Mouse (Mus musculus) layer of hippocampus, adult 11-12 months (tissue): ENCODE results near the gene Pld5.

Experiments
- DNase-seq: peaks from one replicate; pipeline ENCODE4 v3.0.0; 2022; ENCODE audit warnings: low spot score

The Pld5 gene

GRCm38 (mm10) chr1:176167114-176167513 lies 108.0 kb downstream of the Pld5 start:
- DNase-seq = no peak

DNA sequence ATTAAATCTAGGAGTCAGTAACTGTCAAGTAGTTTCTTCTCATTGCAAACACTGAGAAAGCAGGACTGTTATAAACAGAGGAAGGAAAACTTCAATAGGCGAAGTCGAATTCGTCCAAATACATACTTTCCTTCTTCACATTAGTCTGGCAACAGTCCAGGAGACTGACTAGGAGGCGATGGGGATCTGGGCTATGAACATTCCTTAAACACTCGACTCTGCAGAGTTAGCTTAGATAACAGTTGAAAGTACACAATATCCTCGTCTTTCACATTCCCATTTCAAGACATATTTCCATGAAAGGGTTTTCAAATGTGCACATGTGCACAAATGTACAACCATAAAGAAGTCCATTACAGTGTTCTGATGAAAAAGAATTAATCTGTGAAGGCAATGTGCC lies 129.8 kb downstream of the Pld5 start:
- DNase-seq = no peak

GRCm38 (mm10) chr1:176134379-176134778 lies 140.7 kb downstream of the Pld5 start:
- DNase-seq = no peak

DNA sequence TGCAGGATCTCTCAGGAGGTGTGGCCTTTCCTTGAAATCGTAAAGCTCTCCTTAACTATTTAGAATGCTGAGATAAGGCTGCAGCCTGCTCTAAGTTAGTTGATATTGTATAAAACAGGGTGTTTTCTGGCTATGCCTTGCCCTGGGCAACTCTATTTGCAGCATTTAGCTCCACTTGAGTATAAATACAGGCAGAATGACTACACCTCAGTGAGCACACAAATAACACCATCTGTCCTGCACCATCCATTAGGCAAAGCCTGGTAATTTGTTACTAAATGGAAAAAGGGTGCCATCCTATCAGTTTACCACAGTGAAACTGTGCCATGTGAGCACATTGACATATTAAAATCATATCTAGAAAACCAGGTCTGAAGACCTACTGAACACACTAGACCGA lies 149.3 kb downstream of the Pld5 start:
- DNase-seq = no peak

- no peak for DNase-seq
Measured at GRCm38 (mm10) chr1:176124441-176124840, 150.7 kb downstream of the Pld5 start.

- DNase-seq = no peak
Measured at GRCm38 (mm10) chr1:176123781-176124180, 151.3 kb downstream of the Pld5 start.

GRCm38 (mm10) chr1:176115604-176116003 lies 159.5 kb downstream of the Pld5 start:
- no peak for DNase-seq

- DNase-seq = peak; percentile 40
Measured at GRCm38 (mm10) chr1:176098685-176099320, 176.3 kb downstream of the Pld5 start.

GRCm38 (mm10) chr1:176092119-176092518 lies 183.0 kb downstream of the Pld5 start:
- DNase-seq = no peak

- no peak for DNase-seq
Measured at GRCm38 (mm10) chr1:176089382-176089781, 185.7 kb downstream of the Pld5 start.

DNA sequence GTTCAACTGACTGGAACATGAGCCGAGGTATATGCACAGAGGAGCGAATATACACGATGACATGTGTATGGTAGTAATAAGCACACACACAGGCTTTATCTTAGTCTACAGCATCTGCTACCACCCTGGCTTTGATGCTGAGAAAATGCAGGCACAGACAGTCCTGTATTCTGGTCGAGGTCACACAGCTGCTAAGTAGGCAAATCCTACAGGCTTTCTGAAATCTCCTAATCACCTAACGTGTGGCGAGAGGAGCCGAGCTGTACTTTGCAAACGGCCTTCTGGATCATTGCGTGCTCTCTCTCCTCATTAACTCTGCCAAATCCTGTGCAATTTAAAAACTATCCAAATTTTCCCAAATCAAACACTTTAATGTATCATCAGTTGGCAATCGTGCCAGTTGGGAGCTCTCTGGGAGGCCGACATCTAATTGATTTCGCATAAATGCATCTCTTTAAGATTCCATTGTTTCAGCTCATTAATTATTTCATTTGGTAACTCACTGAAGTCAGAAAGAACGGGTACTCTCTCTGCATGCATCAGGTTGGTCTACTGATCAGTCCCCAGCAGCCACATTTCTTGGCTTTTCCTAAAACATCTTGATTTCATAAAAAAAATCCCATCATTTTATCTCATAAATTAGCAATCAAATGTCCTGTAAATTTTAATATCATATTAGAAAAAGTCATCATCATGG lies 189.0 kb downstream of the Pld5 start:
- no peak for DNase-seq

DNA sequence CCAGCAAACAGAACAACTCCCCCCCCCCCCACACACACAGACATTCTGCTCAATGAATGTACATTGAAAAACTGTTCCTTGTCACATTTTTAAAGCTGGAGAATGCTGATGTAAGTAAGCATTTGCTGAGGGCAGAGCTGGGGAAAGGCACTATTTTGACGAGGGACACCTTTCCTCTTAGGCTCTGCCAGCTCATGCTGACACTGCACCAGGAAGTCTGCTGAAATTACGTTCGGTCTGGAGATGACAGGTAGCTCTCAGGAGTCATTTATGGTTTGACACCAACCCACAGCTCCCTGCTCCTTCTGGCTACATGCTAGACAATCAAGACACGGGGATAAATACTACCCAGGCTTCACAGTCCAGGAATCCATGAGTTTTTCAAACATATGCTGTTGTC lies 192.8 kb downstream of the Pld5 start:
- DNase-seq = no peak

- no peak for DNase-seq
Measured at GRCm38 (mm10) chr1:176080969-176081368, 194.1 kb downstream of the Pld5 start.

- DNase-seq = no peak
Measured at GRCm38 (mm10) chr1:176078410-176078809, 196.7 kb downstream of the Pld5 start.

DNA sequence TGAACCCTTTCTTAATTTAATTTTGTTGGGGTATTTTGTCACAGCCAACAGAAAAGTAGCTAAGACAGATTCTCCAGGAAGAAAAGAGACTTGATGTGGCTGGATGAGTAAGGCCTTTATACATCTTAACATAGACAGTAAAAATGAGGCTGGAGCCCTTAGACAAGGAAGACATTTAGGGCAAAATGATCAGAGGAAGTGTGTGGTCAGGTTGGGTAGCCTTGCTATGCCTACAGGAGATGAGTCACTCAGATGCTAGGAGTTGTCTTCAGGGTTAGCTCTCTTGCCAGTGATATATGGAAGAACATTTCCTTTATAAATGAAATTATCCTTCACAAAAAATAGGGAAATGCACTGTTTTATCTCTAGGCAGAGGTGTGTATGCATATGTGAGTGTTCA lies 198.3 kb downstream of the Pld5 start:
- no peak for DNase-seq

GRCm38 (mm10) chr1:176075810-176076209 lies 199.3 kb downstream of the Pld5 start:
- DNase-seq = no peak

DNA sequence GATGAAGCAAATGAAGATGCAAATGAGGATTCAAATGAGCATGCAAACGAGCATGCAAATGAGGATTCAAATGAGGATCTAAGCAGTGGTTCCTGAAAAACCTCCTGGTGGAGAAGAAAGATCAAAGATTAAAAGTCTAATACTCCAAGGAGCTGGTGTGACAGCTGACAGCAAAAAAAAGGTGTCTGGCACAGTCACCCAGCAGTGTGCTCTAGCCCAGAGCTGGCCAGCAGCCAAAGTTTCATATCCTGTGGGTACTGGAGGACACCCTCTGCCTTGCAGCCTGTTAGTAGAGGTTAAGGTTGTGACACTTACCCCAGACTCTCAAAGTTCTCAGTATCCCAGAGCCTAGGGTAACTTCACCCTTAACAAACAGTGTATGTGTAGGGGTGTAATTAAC lies 199.7 kb downstream of the Pld5 start:
- peak; percentile 21 for DNase-seq

DNA sequence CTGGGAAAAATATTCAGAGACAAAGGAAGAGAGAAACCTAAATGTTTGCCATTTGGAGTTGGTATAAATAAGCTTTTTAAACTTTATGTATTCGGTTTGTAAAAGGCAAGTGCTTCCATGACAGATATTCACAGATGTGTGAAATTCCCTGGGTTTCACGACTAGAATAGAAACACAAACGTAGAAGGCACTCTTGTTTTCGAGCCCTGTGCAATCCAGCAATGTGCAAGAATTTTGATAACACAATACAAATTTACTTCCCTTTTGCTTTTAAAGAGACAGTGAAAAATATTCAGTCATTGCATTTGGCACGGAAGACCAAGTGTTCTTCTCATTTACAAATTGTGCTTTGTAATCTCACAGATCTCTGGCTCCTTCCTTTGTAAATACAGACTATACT lies 200.6 kb downstream of the Pld5 start:
- DNase-seq = no peak

- no peak for DNase-seq
Measured at GRCm38 (mm10) chr1:176065281-176065680, 209.8 kb downstream of the Pld5 start.

DNA sequence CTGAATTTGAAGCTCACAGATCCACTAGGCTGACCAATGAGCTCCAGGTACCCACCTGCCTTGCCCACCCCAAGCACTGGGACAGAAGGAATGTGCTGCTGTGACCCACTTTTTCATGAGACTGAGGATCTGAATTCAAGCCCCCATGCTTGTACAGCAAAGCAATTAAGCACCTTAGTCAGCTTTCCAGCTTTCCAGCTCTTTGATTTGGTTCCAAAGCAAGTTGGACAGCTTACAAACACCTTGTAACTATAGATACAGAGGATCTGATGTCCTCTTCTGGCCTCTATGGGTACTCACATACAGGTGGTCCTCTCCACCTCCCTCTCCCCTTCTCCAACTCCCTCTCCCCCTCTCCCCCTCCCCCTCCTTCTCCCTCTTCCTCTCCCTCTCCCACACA lies 210.6 kb downstream of the Pld5 start:
- DNase-seq = no peak

DNA sequence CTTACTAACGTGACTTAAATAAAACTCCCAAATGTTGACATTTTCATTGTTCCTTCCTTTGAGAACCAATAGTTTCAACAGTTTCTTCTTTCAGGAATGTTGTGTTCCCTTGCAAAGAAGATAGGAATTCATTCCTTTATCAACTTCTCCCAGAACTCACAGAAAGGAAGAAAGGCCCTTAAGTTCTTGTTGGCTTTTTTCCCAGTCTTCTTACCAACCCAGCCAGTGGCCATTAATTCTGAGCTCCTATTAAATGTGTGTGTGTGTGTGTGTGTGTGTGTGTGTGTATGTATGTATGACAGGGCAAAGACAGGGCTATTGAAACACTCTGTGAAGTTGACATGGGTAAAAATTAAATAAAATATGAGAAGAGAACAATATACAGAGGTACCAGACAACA lies 221.5 kb downstream of the Pld5 start:
- no peak for DNase-seq

DNA sequence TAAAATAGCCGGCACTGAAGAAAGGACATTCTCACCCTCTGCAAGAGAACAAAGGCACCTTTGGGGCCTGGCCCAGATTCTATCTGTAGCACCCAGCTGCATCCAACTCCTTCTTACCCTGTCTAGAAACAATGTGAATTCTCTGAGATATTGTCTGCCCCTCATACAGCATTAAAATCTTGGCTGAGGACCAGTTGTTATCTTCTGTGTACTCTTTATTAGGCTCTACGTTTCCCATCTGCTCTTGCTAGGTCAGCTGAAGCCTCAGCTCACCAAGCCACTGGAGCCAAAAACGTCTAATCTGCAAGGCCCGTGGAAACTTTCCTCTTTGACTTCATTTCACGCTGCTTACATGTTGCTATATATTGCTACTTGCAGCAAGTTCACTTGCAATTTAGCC lies 228.1 kb downstream of the Pld5 start:
- no peak for DNase-seq

DNA sequence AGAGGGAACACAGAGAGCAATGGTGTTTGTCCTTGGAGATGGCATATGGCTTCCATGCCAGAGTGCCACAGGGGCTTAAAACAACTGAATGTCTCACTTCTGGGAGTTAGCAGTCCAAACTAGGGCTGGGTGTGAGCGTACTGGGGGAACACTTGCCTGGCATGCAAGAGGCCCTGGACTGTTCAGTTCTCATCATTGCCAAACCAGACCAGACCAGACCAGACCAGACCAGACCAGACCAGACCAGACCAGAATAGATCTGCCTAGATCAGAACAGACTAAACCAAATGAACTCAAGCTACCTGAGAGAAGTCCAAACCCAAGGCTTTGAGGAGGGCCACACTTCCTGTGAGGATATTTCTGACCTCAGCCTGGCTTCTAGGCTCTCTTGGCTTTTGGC lies 228.7 kb downstream of the Pld5 start:
- DNase-seq = no peak

GRCm38 (mm10) chr1:176043056-176043455 lies 232.1 kb downstream of the Pld5 start:
- DNase-seq = no peak
